Mouse (Mus musculus) myocyte (in vitro differentiated cells): ENCODE data around the gene Rai1.
A peak's percentile ranks its signal among the peaks of the same experiment; 100 is the strongest.

ENCODE experiments used
- CEBPB ChIP-seq: IDR thresholded peaks from 2 replicates; pipeline ENCODE4 v1.6.1; 2011; ENCODE audit warnings: mild to moderate bottlenecking, moderate library complexity; ENCODE audit not compliant: poor library complexity, insufficient read depth, severe bottlenecking
- E2F4 ChIP-seq: IDR thresholded peaks from one replicate; pipeline ENCODE4 v1.6.1; 2011; ENCODE audit warnings: mild to moderate bottlenecking, control low read depth, moderate library complexity; ENCODE audit not compliant: insufficient read depth
- MAX ChIP-seq: IDR thresholded peaks from one replicate; pipeline ENCODE4 v1.6.1; 2011; ENCODE audit warnings: low read depth, mild to moderate bottlenecking, control low read depth
- MYOD1 ChIP-seq, 3 experiments: IDR thresholded peaks; one replicate each; pipeline ENCODE4 v1.6.1; 2011; ENCODE audit warnings: control low read depth in 2 of 3, low read depth in 2 of 3, mild to moderate bottlenecking in 2 of 3, moderate library complexity in 1 of 3; ENCODE audit not compliant: insufficient read length in 2 of 3, control insufficient read depth in 1 of 3
- MYOG ChIP-seq, 3 experiments: IDR thresholded peaks; one replicate each; pipeline ENCODE4 v1.6.1; 2011; ENCODE audit warnings: control low read depth in 2 of 3, low read depth in 2 of 3, mild to moderate bottlenecking in 2 of 3; ENCODE audit not compliant: insufficient read length in 2 of 3, control insufficient read depth in 1 of 3, insufficient read depth in 1 of 3
- POLR2A ChIP-seq: IDR thresholded peaks from one replicate; pipeline ENCODE4 v1.6.1; 2011; ENCODE audit warnings: low read depth, mild to moderate bottlenecking, control low read depth, moderate library complexity; ENCODE audit not compliant: insufficient read length
- POLR2AphosphoS2 ChIP-seq: IDR thresholded peaks from one replicate; pipeline ENCODE4 v1.6.1; 2011; ENCODE audit warnings: low read depth, control low read depth; ENCODE audit not compliant: insufficient read length
- REST ChIP-seq: IDR thresholded peaks from one replicate; pipeline ENCODE4 v1.6.1; 2011; ENCODE audit warnings: mild to moderate bottlenecking, control low read depth, moderate library complexity; ENCODE audit not compliant: insufficient read depth, insufficient read length
- SRF ChIP-seq: IDR thresholded peaks from one replicate; pipeline ENCODE4 v1.6.1; 2011; ENCODE audit warnings: low read depth; ENCODE audit not compliant: control insufficient read depth, insufficient read length
- TCF12 ChIP-seq: IDR thresholded peaks from one replicate; pipeline ENCODE4 v1.6.1; 2011; ENCODE audit warnings: mild to moderate bottlenecking, control low read depth; ENCODE audit not compliant: poor library complexity, insufficient read depth, severe bottlenecking
- USF1 ChIP-seq: IDR thresholded peaks from one replicate; pipeline ENCODE4 v1.6.1; 2011; ENCODE audit warnings: low read depth, mild to moderate bottlenecking, control low read depth, moderate library complexity

GRCm38 (mm10) chr11:60175371-60176181, 70.8 kb downstream of the Rai1 start:
- peak; percentile 10 for TF ChIP-seq POLR2A
- TF ChIP-seq MAX, result no peak
- no peak for TF ChIP-seq E2F4
- TF ChIP-seq USF1, result no peak
- no peak for TF ChIP-seq POLR2AphosphoS2
- TF ChIP-seq MYOG (IDR thresholded peaks at IDR 0.05; ENCODE audit: control insufficient read depth in 1 of 3, insufficient read depth in 1 of 3, insufficient read length in 2 of 3, low read depth in 2 of 3), result no peak
- no peak for TF ChIP-seq TCF12
- TF ChIP-seq MYOD1 (IDR thresholded peaks at IDR 0.05; ENCODE audit: control insufficient read depth in 1 of 3, insufficient read length in 2 of 3, low read depth in 2 of 3), result no peak
- TF ChIP-seq SRF, result no peak
- TF ChIP-seq CEBPB, result no peak
- TF ChIP-seq REST, result no peak
